Mouse (Mus musculus) embryonic facial prominence, embryonic 13.5 days (tissue): ENCODE data around the gene Ablim1. TPM values are rescaled to one million over a fixed set of nuclear protein-coding genes. Genes with fewer than 3 reads are reported as not detected.

ENCODE experiments used
- ATAC-seq: fragments of 200-750 bp; cut with Nextera tagmentation; 2 replicates; pipeline ENCODE4 v1.8.0; 2017; ENCODE audit warnings: low read depth; ENCODE audit not compliant: insufficient number of reproducible peaks, insufficient read depth, low FRiP score, low TSS enrichment
- H3K27ac ChIP-seq: fragments of 300-500 bp; sonication (generic); 2 replicates; pipeline ENCODE4 v1.5.1; 2015; ENCODE audit warnings: moderate library complexity, mild to moderate bottlenecking, inconsistent platforms
- H3K27me3 ChIP-seq: fragments of 300-500 bp; sonication (generic); 2 replicates; pipeline ENCODE4 v1.6.1; 2015; ENCODE audit warnings: mild to moderate bottlenecking, inconsistent platforms
- H3K36me3 ChIP-seq: fragments of 300-500 bp; sonication (generic); 2 replicates; pipeline ENCODE4 v1.6.1; 2015; ENCODE audit warnings: mild to moderate bottlenecking, inconsistent platforms
- H3K4me1 ChIP-seq: fragments of 300-500 bp; sonication (generic); 2 replicates; pipeline ENCODE4 v1.6.1; 2015; ENCODE audit warnings: inconsistent platforms
- H3K4me2 ChIP-seq: fragments of 300-500 bp; sonication (generic); 2 replicates; pipeline ENCODE4 v1.6.1; 2015; ENCODE audit warnings: moderate library complexity, mild to moderate bottlenecking, inconsistent platforms
- H3K4me3 ChIP-seq: fragments of 300-500 bp; sonication (generic); 2 replicates; pipeline ENCODE4 v1.5.1; 2015; ENCODE audit warnings: mild to moderate bottlenecking, inconsistent platforms
- H3K9ac ChIP-seq: fragments of 300-500 bp; sonication (generic); 2 replicates; pipeline ENCODE4 v1.6.1; 2015; ENCODE audit warnings: mild to moderate bottlenecking, inconsistent platforms
- H3K9me3 ChIP-seq: fragments of 300-500 bp; sonication (generic); 2 replicates; pipeline ENCODE4 v1.6.1; 2016; ENCODE audit warnings: inconsistent platforms
- whole genome bisulfite sequencing: fragments of 180-500 bp; shearing (Covaris S2); methylation state at CpG from one replicate; pipeline ENCODE4 v1.1.7; 2015; ENCODE audit warnings: mixed read lengths; 5-methylcytosine and 5-hydroxymethylcytosine counted together
- polyA plus RNA-seq: library from polyadenylated mRNA; unstranded; fragments of >200 nt; fragmentation: Nextera tagmentation; extraction: Ambion mirVana; gene quantifications from 2 replicates; pipeline ENCODE4 v1.2.1, GENCODE M21; 2015

Gene Ablim1
- polyA plus RNA-seq, 1 experiment from 2014 or later: 33.3 TPM

- no peaks in the 10 kb centered on the region for H3K9me3 ChIP-seq
- no peak overlapping the region for H3K4me2 ChIP-seq
- ATAC-seq: no peak
- H3K9ac ChIP-seq: no peak overlapping the region
- H3K4me3 ChIP-seq: no peak overlapping the region
- no peaks in the 10 kb centered on the region for H3K36me3 ChIP-seq
- no peak overlapping the region for H3K27ac ChIP-seq
- 75% methylated on average over 8 of the region's 8 CpGs for WGBS
- H3K27me3 ChIP-seq: no peaks in the 10 kb centered on the region
- no peaks in the 10 kb centered on the region for H3K4me1 ChIP-seq
Observed at GRCm38 (mm10) chr19:57340900-57341742, 26.4 kb upstream of the Ablim1 start.

DNA sequence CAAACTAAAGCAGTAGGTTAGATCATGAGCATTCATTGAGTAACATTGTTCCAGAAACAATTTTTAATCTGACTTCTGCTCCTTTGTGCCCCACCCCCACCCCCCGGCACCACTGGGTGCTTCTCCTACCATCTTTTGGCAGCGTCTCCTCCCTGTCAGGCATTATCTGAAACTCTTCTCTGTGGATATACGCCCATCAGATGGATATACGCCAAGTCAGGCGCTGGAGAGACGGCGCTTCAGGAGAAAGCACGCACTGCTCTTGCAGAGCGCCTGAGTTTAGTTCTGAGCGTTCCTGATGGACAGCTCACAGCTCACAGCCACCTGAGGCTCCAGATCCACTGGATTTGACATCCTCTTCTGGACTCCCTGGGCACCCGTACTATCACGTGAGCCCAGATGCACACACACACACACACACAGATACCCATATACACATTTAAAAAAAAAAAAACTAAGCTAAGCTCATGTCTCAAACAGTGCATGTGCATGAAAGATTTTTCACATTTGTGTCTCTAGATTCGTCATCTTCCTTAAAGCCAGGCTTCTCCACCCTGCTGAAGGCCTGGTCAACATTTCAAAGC lies 24.7 kb upstream of the Ablim1 start:
- no peak overlapping the region for H3K4me3 ChIP-seq
- no peak for ATAC-seq

GRCm38 (mm10) chr19:57335135-57335534 lies 20.4 kb upstream of the Ablim1 start:
- WGBS: 47% methylated on average over 8 of the region's 8 CpGs

More for the DNA sequence above, 24.7 kb upstream of the Ablim1 start:
- no peaks in the 10 kb centered on the region for H3K9me3 ChIP-seq
- WGBS: 86% methylated on average over 13 of the region's 13 CpGs
- H3K4me1 ChIP-seq: no peaks in the 10 kb centered on the region
- no peak overlapping the region for H3K4me2 ChIP-seq
- no peak overlapping the region for H3K9ac ChIP-seq
- H3K27ac ChIP-seq: no peak overlapping the region
- H3K27me3 ChIP-seq: no peaks in the 10 kb centered on the region
- H3K36me3 ChIP-seq: no peaks in the 10 kb centered on the region

GRCm38 (mm10) chr19:57333356-57333755 lies 18.6 kb upstream of the Ablim1 start:
- ATAC-seq: no peak
- no peaks in the 10 kb centered on the region for H3K27me3 ChIP-seq
- no peaks in the 10 kb centered on the region for H3K9me3 ChIP-seq
- no peak overlapping the region for H3K9ac ChIP-seq
- no peak overlapping the region for H3K4me2 ChIP-seq
- H3K27ac ChIP-seq: no peak overlapping the region
- H3K4me3 ChIP-seq: no peak overlapping the region
- no peaks in the 10 kb centered on the region for H3K4me1 ChIP-seq
- 85% methylated on average over 4 of the region's 4 CpGs for WGBS
- no peaks in the 10 kb centered on the region for H3K36me3 ChIP-seq

More at GRCm38 (mm10) chr19:57335135-57335534, 20.4 kb upstream of the Ablim1 start:
- Histone ChIP-seq H3K4me2 (no peak overlapping the region), H3K27ac (no peak overlapping the region), H3K9me3 (no peaks in the 10 kb centered on the region), H3K4me3 (no peak overlapping the region), H3K27me3 (no peaks in the 10 kb centered on the region), H3K4me1 (no peaks in the 10 kb centered on the region), H3K9ac (no peak overlapping the region), H3K36me3 (no peaks in the 10 kb centered on the region)
- no peak for ATAC-seq

- WGBS: 82% methylated on average over 6 of the region's 6 CpGs
- ATAC-seq: no peak
Observed at GRCm38 (mm10) chr19:57331237-57331636, 16.5 kb upstream of the Ablim1 start.

GRCm38 (mm10) chr19:57330309-57330708 lies 15.6 kb upstream of the Ablim1 start:
- H3K4me3 ChIP-seq: no peak overlapping the region
- H3K27ac ChIP-seq: no peak overlapping the region
- H3K4me2 ChIP-seq: no peak overlapping the region
- H3K9ac ChIP-seq: no peak overlapping the region
- ATAC-seq: no peak
- H3K36me3 ChIP-seq: no peaks in the 10 kb centered on the region
- 78% methylated on average over 11 of the region's 11 CpGs for WGBS
- H3K4me1 ChIP-seq: no peaks in the 10 kb centered on the region
- H3K27me3 ChIP-seq: no peaks in the 10 kb centered on the region
- H3K9me3 ChIP-seq: no peaks in the 10 kb centered on the region

More at GRCm38 (mm10) chr19:57331237-57331636, 16.5 kb upstream of the Ablim1 start:
- Histone ChIP-seq H3K4me1 (no peaks in the 10 kb centered on the region), H3K9me3 (no peaks in the 10 kb centered on the region), H3K4me2 (no peak overlapping the region), H3K9ac (no peak overlapping the region), H3K36me3 (no peaks in the 10 kb centered on the region), H3K4me3 (no peak overlapping the region), H3K27me3 (no peaks in the 10 kb centered on the region), H3K27ac (no peak overlapping the region)

- no peaks in the 10 kb centered on the region for H3K4me1 ChIP-seq
- H3K36me3 ChIP-seq: no peaks in the 10 kb centered on the region
- ATAC-seq: no peak
- WGBS: 58% methylated on average over 12 of the region's 12 CpGs
- H3K4me2 ChIP-seq: no peak overlapping the region
- H3K9ac ChIP-seq: no peak overlapping the region
- no peaks in the 10 kb centered on the region for H3K9me3 ChIP-seq
- H3K27me3 ChIP-seq: no peaks in the 10 kb centered on the region; the same call in 1 of the 2 replicates
- H3K4me3 ChIP-seq: no peak overlapping the region
- no peak overlapping the region for H3K27ac ChIP-seq
Observed at GRCm38 (mm10) chr19:57328792-57329191, 14.1 kb upstream of the Ablim1 start.

DNA sequence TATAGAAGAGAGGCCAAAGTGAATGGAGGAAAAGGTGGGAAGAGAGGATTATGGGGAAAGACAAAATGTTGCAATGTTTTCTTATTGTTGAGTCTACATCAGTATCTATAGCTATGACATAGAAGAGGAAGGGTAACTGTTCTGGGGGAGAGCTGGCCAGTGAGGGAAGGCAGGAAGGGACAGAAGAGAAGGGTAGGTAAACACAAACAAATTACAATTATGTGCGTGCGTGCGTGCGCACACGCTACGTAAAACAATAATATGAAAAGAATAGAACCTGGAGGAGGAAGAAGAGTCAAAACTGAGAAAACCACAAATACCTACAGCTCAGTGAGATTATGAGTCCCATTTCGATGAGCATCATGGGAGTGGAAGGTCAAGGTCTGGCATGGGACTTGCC lies 13.6 kb upstream of the Ablim1 start:
- ATAC-seq: no peak
- no peak overlapping the region for H3K27ac ChIP-seq
- no peaks in the 10 kb centered on the region for H3K4me1 ChIP-seq
- no peaks in the 10 kb centered on the region for H3K36me3 ChIP-seq
- 99% methylated on average over 7 of the region's 7 CpGs for WGBS
- no peak overlapping the region for H3K4me3 ChIP-seq
- no peak overlapping the region for H3K9ac ChIP-seq
- H3K27me3 ChIP-seq: no peaks in the 10 kb centered on the region; the same call in 1 of the 2 replicates
- H3K4me2 ChIP-seq: no peak overlapping the region
- H3K9me3 ChIP-seq: no peaks in the 10 kb centered on the region

DNA sequence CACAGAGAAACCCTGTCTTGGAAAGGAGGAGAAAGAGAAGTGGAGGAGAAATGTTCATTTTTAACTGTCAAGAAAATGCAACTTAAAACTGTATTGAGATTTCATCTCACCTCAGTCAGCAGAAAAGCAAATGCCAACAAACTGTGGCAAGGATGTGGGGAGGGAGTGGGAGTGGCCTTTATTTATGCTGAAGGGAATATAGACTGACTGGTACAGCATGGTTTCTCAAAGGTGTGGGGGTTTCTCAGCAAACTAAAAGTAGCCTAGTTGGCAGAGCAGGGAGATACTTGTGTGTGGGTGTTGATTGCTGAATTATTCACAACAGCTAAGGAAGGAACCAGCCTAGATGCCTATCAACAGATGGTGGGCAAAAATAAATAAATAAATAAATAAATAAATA lies 13.0 kb upstream of the Ablim1 start:
- ATAC-seq: no peak
- no peak overlapping the region for H3K9ac ChIP-seq
- no peaks in the 10 kb centered on the region for H3K36me3 ChIP-seq
- H3K9me3 ChIP-seq: no peaks in the 10 kb centered on the region
- no peak overlapping the region for H3K4me2 ChIP-seq
- H3K27ac ChIP-seq: no peak overlapping the region
- no peaks in the 10 kb centered on the region for H3K4me1 ChIP-seq
- no peak overlapping the region for H3K4me3 ChIP-seq
- H3K27me3 ChIP-seq: no peaks in the 10 kb centered on the region; the same call in 1 of the 2 replicates

DNA sequence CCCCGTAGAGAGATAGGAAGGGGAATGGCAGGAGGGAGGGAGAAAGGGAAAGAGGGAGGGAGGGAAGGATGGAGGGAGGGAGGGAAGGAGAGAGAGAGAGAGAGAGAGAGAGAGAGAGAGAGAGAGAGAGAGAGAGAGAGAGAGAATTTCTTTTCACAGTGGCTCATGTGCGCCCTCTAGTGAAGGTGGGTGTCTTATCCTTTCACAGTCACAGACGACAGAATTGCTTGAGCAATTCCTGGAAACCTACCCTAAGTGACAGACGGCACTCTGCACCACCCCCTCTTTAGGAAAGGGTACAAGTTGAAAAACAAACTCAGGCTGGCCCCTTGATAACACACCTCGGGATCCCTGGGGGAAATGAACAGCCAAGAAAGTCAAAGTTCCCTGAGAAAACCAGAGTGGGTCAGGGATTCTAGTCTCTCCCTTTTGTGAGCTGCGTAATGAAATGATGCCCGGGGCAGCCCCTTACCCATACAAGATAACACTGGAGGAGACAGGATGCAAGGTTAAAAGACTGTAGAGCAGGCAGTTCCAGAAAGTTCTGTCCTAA lies 11.1 kb upstream of the Ablim1 start:
- Histone ChIP-seq H3K9ac (no peak overlapping the region), H3K4me2 (no peak overlapping the region), H3K27me3 (no peaks in the 10 kb centered on the region; the same call in 1 of the 2 replicates), H3K9me3 (no peaks in the 10 kb centered on the region), H3K36me3 (no peaks in the 10 kb centered on the region), H3K4me3 (no peak overlapping the region), H3K4me1 (no peaks in the 10 kb centered on the region), H3K27ac (no peak overlapping the region)
- 33% methylated on average over 7 of the region's 7 CpGs for WGBS
- no peak for ATAC-seq

GRCm38 (mm10) chr19:57323087-57323486 lies 8.4 kb upstream of the Ablim1 start:
- Histone ChIP-seq H3K4me3 (no peak overlapping the region), H3K9me3 (0 out of 2 replicates have a peak, but pooled peaks cover 3% of the 10 kb centered on the region), H3K27ac (no peak overlapping the region), H3K4me2 (no peak overlapping the region), H3K4me1 (no peaks in the 10 kb centered on the region), H3K27me3 (no peaks in the 10 kb centered on the region; the same call in 1 of the 2 replicates), H3K36me3 (no peaks in the 10 kb centered on the region), H3K9ac (no peak overlapping the region)
- ATAC-seq: no peak
- 79% methylated on average over 8 of the region's 8 CpGs for WGBS

- Histone ChIP-seq H3K27me3 (no peaks in the 10 kb centered on the region; the same call in 1 of the 2 replicates), H3K27ac (no peak overlapping the region), H3K4me2 (no peak overlapping the region), H3K9me3 (0 out of 2 replicates have a peak, but pooled peaks cover 3% of the 10 kb centered on the region), H3K9ac (no peak overlapping the region), H3K4me3 (no peak overlapping the region), H3K36me3 (no peaks in the 10 kb centered on the region), H3K4me1 (no peaks in the 10 kb centered on the region)
- no peak for ATAC-seq
- WGBS: 81% methylated on average over 4 of the region's 4 CpGs
Observed at GRCm38 (mm10) chr19:57322491-57322890, 7.8 kb upstream of the Ablim1 start.
